7 mouse cellular contexts compared by ENCODE assay signal in genomic region chr7:118739975-118740531, GRCm38 (mm10). TPM values are rescaled to one million over a fixed set of nuclear protein-coding genes. Genes with fewer than 3 reads are reported as not detected.
DNase-seq lines count a peak whose midpoint lies in the region; ATAC-seq and TF ChIP-seq lines count a peak whose summit lies in the region.

Gene Vps35l, plus strand, starts transcription at chr7:118740226.

- H3K9me3 ChIP-seq in embryonic facial prominence, embryonic 10.5 days: no peaks in the 10 kb centered on the region
- H3K9me3 ChIP-seq in intestine, postnatal 0 days (ENCODE audit: control insufficient read depth): no peaks in the 10 kb centered on the region
- no peaks in the 10 kb centered on the region for H3K9me3 ChIP-seq in midbrain, embryonic 10.5 days (replicated peaks)

- H3K4me2 ChIP-seq in intestine, postnatal 0 days (replicated peaks; ENCODE audit: low read depth): peak within 1 kb of the TSS; percentile 74

- H3K27me3 ChIP-seq in embryonic facial prominence, embryonic 10.5 days (replicated peaks; ENCODE audit: low read depth, poor library complexity, severe bottlenecking): no peaks in the 10 kb centered on the region
- H3K27me3 ChIP-seq in intestine, postnatal 0 days (replicated peaks; ENCODE audit: control insufficient read depth, insufficient read depth, low read length): no peaks in the 10 kb centered on the region
- H3K27me3 ChIP-seq in midbrain, embryonic 10.5 days (ENCODE audit: low read depth, poor library complexity, severe bottlenecking): no peaks in the 10 kb centered on the region

- DNase-seq in adrenal gland, postnatal 25 days: peak; percentile 77
- peak; percentile 86 for DNase-seq in embryonic facial prominence, embryonic 10.5 days (ENCODE audit: low spot score)
- peak; percentile 71 to 76 for DNase-seq in left cerebral cortex, postnatal 36 days (ENCODE audit: low spot score in 2 of 2)
- DNase-seq in midbrain, embryonic 10.5 days (ENCODE audit: low spot score): peak; percentile 83
- peak; percentile 81 for DNase-seq in right cerebral cortex, postnatal 4 days

- peak within 1 kb of the TSS; percentile 78 for H3K27ac ChIP-seq in embryonic facial prominence, embryonic 10.5 days (replicated peaks)
- peak within 1 kb of the TSS; percentile 29; the same call in 1 of the 2 replicates for H3K27ac ChIP-seq in intestine, postnatal 0 days (ENCODE audit: low read depth, low read length)
- peak within 1 kb of the TSS; percentile 85 for H3K27ac ChIP-seq in midbrain, embryonic 10.5 days (replicated peaks)

- H3K4me3 ChIP-seq in embryonic facial prominence, embryonic 10.5 days: peak within 1 kb of the TSS; percentile 75
- peak within 1 kb of the TSS; percentile 73 for H3K4me3 ChIP-seq in intestine, postnatal 0 days (ENCODE audit: low read depth, low read length)
- H3K4me3 ChIP-seq in midbrain, embryonic 10.5 days: peak within 1 kb of the TSS; percentile 81

- 3% methylated on average over 16 of the region's 16 CpGs for WGBS in embryonic facial prominence, embryonic 10.5 days
- 2% methylated on average over 16 of the region's 16 CpGs for WGBS in intestine, postnatal 0 days
- WGBS in midbrain, embryonic 10.5 days: 3% methylated on average over 15 of the region's 16 CpGs

- ATAC-seq in granulocyte monocyte progenitor cell, adult 5-6 weeks (replicated peaks; ENCODE audit: poor library complexity, severe bottlenecking): peak; percentile 80
- ATAC-seq in intestine, postnatal 0 days: peak; percentile 80

- peak; percentile 94 for TF ChIP-seq CTCF in intestine, postnatal 0 days (IDR thresholded peaks at IDR 0.05; ENCODE audit: low read depth)

- H3K9ac ChIP-seq in intestine, postnatal 0 days (ENCODE audit: low read depth, low read length): peak within 1 kb of the TSS; percentile 50

- peaks cover 11% of the 10 kb centered on the region for H3K4me1 ChIP-seq in embryonic facial prominence, embryonic 10.5 days
- H3K4me1 ChIP-seq in intestine, postnatal 0 days (replicated peaks; ENCODE audit: control insufficient read depth, insufficient read depth, low read length): 0 out of 2 replicates have a peak, but pooled peaks cover 12% of the 10 kb centered on the region
- peaks cover 12% of the 10 kb centered on the region for H3K4me1 ChIP-seq in midbrain, embryonic 10.5 days

- H3K36me3 ChIP-seq in embryonic facial prominence, embryonic 10.5 days (replicated peaks): peaks cover 33% of the 10 kb centered on the region
- H3K36me3 ChIP-seq in intestine, postnatal 0 days (ENCODE audit: control insufficient read depth, insufficient read depth): peaks cover 19% of the 10 kb centered on the region; the same call in 1 of the 2 replicates
- H3K36me3 ChIP-seq in midbrain, embryonic 10.5 days: peaks cover 32% of the 10 kb centered on the region

- intact Hi-C loops in left cerebral cortex, postnatal 36 days (cut with DNase I): no loop called here

RNA-seq across cellular contexts. Expression of gene Vps35l, which starts in this region (rescaled TPM):
- 62.8 and 76.6 TPM in 2 replicates for total RNA-seq in adrenal gland, postnatal 25 days (2021)
- polyA plus RNA-seq in embryonic facial prominence, embryonic 10.5 days (2016; fragmentation: Nextera tagmentation; extraction: Ambion mirVana): 69.1 and 70.0 TPM in 2 replicates
- 72.4 and 76.4 TPM in 2 replicates for total RNA-seq in granulocyte monocyte progenitor cell, adult 5-6 weeks (2014; fragmentation: Nextera tagmentation)
- total RNA-seq in granulocyte monocyte progenitor cell, adult 5-6 weeks (2017): 45.1 and 57.0 TPM in 2 replicates
- polyA plus RNA-seq in intestine, postnatal 0 days (2015; fragmentation: Nextera tagmentation; extraction: Ambion mirVana): 55.3 and 57.8 TPM in 2 replicates
- 10 to 100 TPM; 55.8 to 60.3 TPM for total RNA-seq in left cerebral cortex, postnatal 36 days (2021)
- 68.6 and 84.0 TPM in 2 replicates for polyA plus RNA-seq in midbrain, embryonic 10.5 days (2016; fragmentation: Nextera tagmentation; extraction: Ambion mirVana)

Comparison
In these comparisons a context has a peak if more than half of its experiments do, and no peak if none do; other contexts are left out.
1. Peak in every context shown above with its lines: DNase-seq, ATAC-seq, H3K4me3 ChIP-seq and H3K27ac ChIP-seq.
2. H3K27ac ChIP-seq: peak in every context shown above with its lines; median percentile 85 in midbrain, embryonic 10.5 days; 78 in embryonic facial prominence, embryonic 10.5 days; 29 in intestine, postnatal 0 days.